Mouse (Mus musculus): ENCODE measurements at regions not wholly inside any gene's neighbourhood (a gene's known extent, or its start where the extent isn't known, plus 50 kb on each side); places are given as distances from the start of the nearest gene placed in this dataset.
A peak's percentile ranks its signal among the peaks of the same experiment; 100 is the strongest.

DNA sequence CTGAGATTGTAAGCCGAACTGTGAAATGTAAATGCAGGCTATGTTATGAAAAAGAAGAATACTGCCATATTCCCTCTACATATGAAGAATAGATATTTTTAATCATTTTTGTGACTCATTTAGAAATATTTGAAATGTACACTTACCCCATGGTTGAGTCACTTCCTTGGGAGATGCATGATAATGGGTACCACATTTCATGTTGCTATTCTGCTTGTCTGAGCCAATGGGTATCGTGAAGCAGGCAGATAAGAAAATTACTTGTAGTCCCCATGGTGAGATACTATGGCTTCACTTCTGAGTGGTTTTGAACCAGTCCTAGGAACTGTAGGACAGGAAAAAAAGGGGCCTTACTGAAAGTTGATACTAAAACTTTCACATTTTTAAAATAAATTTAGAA is 506.2 kb upstream of the Lcorl start:
- ATAC-seq (ENCODE audit: insufficient number of reproducible peaks, insufficient read depth, low FRiP score, low read depth), result no peak
- H3K4me3 ChIP-seq (ENCODE audit: control insufficient read depth in 1 of 2, insufficient read depth in 1 of 2, low read depth in 1 of 2, low read length in 2 of 2), result no peak overlapping the region

DNA sequence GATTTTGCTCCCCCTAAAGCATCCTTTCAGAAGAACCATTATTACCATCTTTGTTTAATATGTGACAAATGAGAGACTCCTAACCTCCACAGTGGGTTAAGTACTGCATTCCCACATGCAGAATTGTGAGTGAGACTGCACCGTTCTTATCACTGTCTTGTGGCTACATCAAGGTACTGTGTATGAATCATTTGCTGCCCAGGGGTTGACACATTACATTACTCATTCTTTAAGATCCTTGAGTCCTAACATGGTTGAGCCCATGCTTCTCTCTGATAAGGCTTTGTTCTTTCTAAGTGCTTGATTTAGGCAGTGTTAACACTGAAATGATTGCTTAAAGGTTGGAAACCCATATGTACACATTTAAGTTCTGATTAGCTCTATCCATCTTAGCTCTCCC is 504.2 kb upstream of the Lcorl start:
- Histone ChIP-seq H3K4me1 (ENCODE audit: control insufficient read depth in 2 of 2, insufficient read depth in 2 of 2, low read length in 2 of 2) (no peaks in the 10 kb centered on the region), H3K4me2 (ENCODE audit: low read length) (no peak overlapping the region), H3K36me3 (ENCODE audit: control insufficient read depth, insufficient read depth, low read length) (no peaks in the 10 kb centered on the region), H3K9ac (ENCODE audit: low read length) (no peak overlapping the region), H3K27me3 (ENCODE audit: control insufficient read depth, insufficient read depth, low read length) (no peaks in the 10 kb centered on the region), H3K4me3 (ENCODE audit: control insufficient read depth in 1 of 2, insufficient read depth in 1 of 2, low read depth in 1 of 2, low read length in 2 of 2) (no peak overlapping the region), H3K9me3 (ENCODE audit: control insufficient read depth, low read length) (no peaks in the 10 kb centered on the region), H3K27ac (replicated peaks in 1 of 2; ENCODE audit: control insufficient read depth in 1 of 2, insufficient read depth in 1 of 2, low read depth in 2 of 2, low read length in 2 of 2) (no peak overlapping the region)
- ATAC-seq (ENCODE audit: insufficient number of reproducible peaks, insufficient read depth, low FRiP score, low read depth), result no peak
- WGBS, result 55% methylated on average over 1 of the region's 1 CpGs

More for the DNA sequence above, 506.2 kb upstream of the Lcorl start:
- H3K4me1 ChIP-seq (ENCODE audit: control insufficient read depth in 2 of 2, insufficient read depth in 2 of 2, low read length in 2 of 2), result no peaks in the 10 kb centered on the region
- no peaks in the 10 kb centered on the region for H3K9me3 ChIP-seq (ENCODE audit: control insufficient read depth, low read length)
- H3K27me3 ChIP-seq (ENCODE audit: control insufficient read depth, insufficient read depth, low read length), result no peaks in the 10 kb centered on the region
- 73% methylated on average over 2 of the region's 2 CpGs for WGBS
- no peaks in the 10 kb centered on the region for H3K36me3 ChIP-seq (ENCODE audit: control insufficient read depth, insufficient read depth, low read length)
- no peak overlapping the region for H3K4me2 ChIP-seq (ENCODE audit: low read length)
- H3K27ac ChIP-seq (replicated peaks in 1 of 2; ENCODE audit: control insufficient read depth in 1 of 2, insufficient read depth in 1 of 2, low read depth in 2 of 2, low read length in 2 of 2), result no peak overlapping the region
- no peak overlapping the region for H3K9ac ChIP-seq (ENCODE audit: low read length)

DNA sequence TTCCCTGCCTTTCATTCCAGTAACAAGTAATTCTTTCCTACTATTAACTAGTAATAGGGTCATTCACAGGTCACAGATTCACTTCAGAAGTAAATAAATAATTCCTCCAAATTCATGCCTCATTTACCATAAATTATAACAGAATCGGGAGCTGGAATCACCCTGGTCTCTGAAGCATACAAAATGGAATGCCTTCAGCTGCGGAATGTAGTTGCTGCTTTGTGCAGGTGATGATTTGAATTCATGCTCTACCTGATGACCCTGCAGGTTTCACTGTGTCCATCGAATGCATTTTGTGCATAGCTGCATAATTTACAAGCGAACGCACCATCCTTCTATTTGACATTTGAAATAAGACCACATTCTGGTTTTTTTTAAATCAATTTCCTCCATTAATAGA is 491.0 kb upstream of the Lcorl start:
- Histone ChIP-seq H3K4me1 (ENCODE audit: control insufficient read depth in 2 of 2, insufficient read depth in 2 of 2, low read length in 2 of 2) (no peaks in the 10 kb centered on the region), H3K27me3 (ENCODE audit: control insufficient read depth, insufficient read depth, low read length) (no peaks in the 10 kb centered on the region), H3K9me3 (ENCODE audit: control insufficient read depth, low read length) (no peaks in the 10 kb centered on the region), H3K4me2 (ENCODE audit: low read length) (no peak overlapping the region), H3K27ac (replicated peaks in 1 of 2; ENCODE audit: control insufficient read depth in 1 of 2, insufficient read depth in 1 of 2, low read depth in 2 of 2, low read length in 2 of 2) (no peak overlapping the region), H3K9ac (ENCODE audit: low read length) (no peak overlapping the region), H3K4me3 (ENCODE audit: control insufficient read depth in 1 of 2, insufficient read depth in 1 of 2, low read depth in 1 of 2, low read length in 2 of 2) (no peak overlapping the region), H3K36me3 (ENCODE audit: control insufficient read depth, insufficient read depth, low read length) (no peaks in the 10 kb centered on the region)
- 86% methylated on average over 5 of the region's 5 CpGs for WGBS
- ATAC-seq (ENCODE audit: insufficient number of reproducible peaks, insufficient read depth, low FRiP score, low read depth), result no peak

DNA sequence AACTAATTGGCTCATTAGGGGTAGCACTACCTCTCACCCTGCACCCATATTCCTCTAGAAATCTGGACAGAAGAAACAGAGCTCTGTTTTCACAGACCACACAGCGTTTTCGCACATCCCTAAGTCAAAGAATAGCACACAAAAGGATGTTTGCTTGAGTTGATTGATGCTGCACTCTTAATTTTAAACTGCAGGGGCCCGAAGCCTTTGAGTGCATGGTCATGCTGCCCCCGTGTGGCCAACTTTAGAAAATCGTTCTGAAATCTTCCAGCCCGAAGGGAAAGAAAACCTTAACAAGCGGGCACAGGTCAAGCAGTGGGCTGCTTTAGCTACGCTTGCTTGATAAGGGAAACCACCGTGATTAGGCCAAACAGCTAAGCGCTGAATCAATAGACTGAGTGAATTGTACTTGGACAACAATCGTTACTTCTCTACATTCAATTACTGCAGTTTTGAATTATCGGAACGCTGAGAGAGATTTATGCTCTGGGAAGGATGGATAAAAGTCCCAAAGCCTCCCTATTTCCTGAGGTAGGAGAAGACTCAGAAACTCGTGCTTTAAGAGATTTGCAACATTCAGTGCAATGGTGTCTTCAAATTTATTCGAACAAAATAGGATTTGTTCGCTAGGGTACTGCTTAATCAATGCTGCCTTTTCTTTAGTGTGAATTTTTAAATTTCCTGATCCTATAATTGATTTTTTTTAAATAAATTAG is 490.1 kb upstream of the Lcorl start:
- WGBS, result 20% methylated on average over 16 of the region's 16 CpGs
- no peak overlapping the region for H3K27ac ChIP-seq (replicated peaks in 1 of 2; ENCODE audit: control insufficient read depth in 1 of 2, insufficient read depth in 1 of 2, low read depth in 2 of 2, low read length in 2 of 2)
- no peak for ATAC-seq (ENCODE audit: insufficient number of reproducible peaks, insufficient read depth, low FRiP score, low read depth)

DNA sequence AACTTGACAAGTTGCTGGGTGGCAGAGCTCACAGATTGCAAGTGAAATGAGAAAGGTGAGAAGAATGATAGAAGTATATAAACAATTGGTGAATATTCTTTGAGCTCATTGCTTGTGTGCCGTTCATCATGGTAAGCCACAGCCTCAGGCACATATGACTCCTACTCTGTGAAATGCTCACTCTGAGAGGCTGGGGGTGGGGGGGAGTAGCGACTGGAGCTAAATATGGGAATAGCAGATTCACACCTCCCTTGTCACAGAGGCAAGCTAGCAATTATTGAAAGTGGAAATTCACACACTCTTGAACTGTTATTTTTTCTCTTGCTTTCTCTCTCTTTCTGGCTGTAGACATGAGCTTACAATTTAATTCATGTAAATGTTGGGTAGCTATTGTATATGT is 481.0 kb upstream of the Lcorl start:
- Histone ChIP-seq H3K27ac (replicated peaks in 1 of 2; ENCODE audit: control insufficient read depth in 1 of 2, insufficient read depth in 1 of 2, low read depth in 2 of 2, low read length in 2 of 2) (no peak overlapping the region), H3K4me2 (ENCODE audit: low read length) (no peak overlapping the region), H3K9ac (ENCODE audit: low read length) (no peak overlapping the region), H3K4me1 (ENCODE audit: control insufficient read depth in 2 of 2, insufficient read depth in 2 of 2, low read length in 2 of 2) (no peaks in the 10 kb centered on the region), H3K9me3 (ENCODE audit: control insufficient read depth, low read length) (no peaks in the 10 kb centered on the region), H3K27me3 (ENCODE audit: control insufficient read depth, insufficient read depth, low read length) (no peaks in the 10 kb centered on the region), H3K4me3 (ENCODE audit: control insufficient read depth in 1 of 2, insufficient read depth in 1 of 2, low read depth in 1 of 2, low read length in 2 of 2) (no peak overlapping the region), H3K36me3 (ENCODE audit: control insufficient read depth, insufficient read depth, low read length) (no peaks in the 10 kb centered on the region)
- 60% methylated on average over 2 of the region's 2 CpGs for WGBS
- ATAC-seq (ENCODE audit: insufficient number of reproducible peaks, insufficient read depth, low FRiP score, low read depth), result no peak

More for the DNA sequence above, 490.1 kb upstream of the Lcorl start:
- Histone ChIP-seq H3K4me3 (ENCODE audit: control insufficient read depth in 1 of 2, insufficient read depth in 1 of 2, low read depth in 1 of 2, low read length in 2 of 2) (no peak overlapping the region), H3K4me1 (ENCODE audit: control insufficient read depth in 2 of 2, insufficient read depth in 2 of 2, low read length in 2 of 2) (no peaks in the 10 kb centered on the region), H3K27me3 (ENCODE audit: control insufficient read depth, insufficient read depth, low read length) (no peaks in the 10 kb centered on the region), H3K36me3 (ENCODE audit: control insufficient read depth, insufficient read depth, low read length) (no peaks in the 10 kb centered on the region), H3K9ac (ENCODE audit: low read length) (no peak overlapping the region), H3K4me2 (ENCODE audit: low read length) (peak overlapping the region; percentile 42), H3K9me3 (ENCODE audit: control insufficient read depth, low read length) (no peaks in the 10 kb centered on the region)

DNA sequence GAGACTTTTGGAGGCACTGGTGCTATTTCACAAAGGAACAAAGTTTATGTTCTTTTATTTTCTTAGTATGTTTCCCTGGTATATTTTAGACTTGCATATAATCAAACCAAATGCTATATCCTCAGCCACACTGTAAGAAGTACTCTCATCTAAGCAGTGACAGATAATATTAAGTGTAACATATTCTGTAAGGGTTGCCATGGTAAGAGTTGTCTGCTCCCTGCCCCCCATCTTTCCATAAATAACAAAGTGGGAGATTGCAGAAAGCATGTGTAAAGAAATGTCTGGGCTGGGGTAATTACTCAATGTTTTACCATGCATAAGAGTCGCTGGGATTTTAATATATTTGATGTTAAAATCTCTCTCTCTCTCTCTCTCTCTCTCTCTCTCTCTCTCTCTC is 473.5 kb upstream of the Lcorl start:
- no peaks in the 10 kb centered on the region for H3K4me1 ChIP-seq (ENCODE audit: control insufficient read depth in 2 of 2, insufficient read depth in 2 of 2, low read length in 2 of 2)
- no peak for ATAC-seq (ENCODE audit: insufficient number of reproducible peaks, insufficient read depth, low FRiP score, low read depth)
- no peaks in the 10 kb centered on the region for H3K36me3 ChIP-seq (ENCODE audit: control insufficient read depth, insufficient read depth, low read length)
- WGBS, result 35% methylated on average over 1 of the region's 1 CpGs
- H3K4me3 ChIP-seq (ENCODE audit: control insufficient read depth in 1 of 2, insufficient read depth in 1 of 2, low read depth in 1 of 2, low read length in 2 of 2), result no peak overlapping the region
- H3K27ac ChIP-seq (replicated peaks in 1 of 2; ENCODE audit: control insufficient read depth in 1 of 2, insufficient read depth in 1 of 2, low read depth in 2 of 2, low read length in 2 of 2), result no peak overlapping the region
- no peak overlapping the region for H3K4me2 ChIP-seq (ENCODE audit: low read length)
- no peaks in the 10 kb centered on the region for H3K27me3 ChIP-seq (ENCODE audit: control insufficient read depth, insufficient read depth, low read length)
- no peaks in the 10 kb centered on the region for H3K9me3 ChIP-seq (ENCODE audit: control insufficient read depth, low read length)
- no peak overlapping the region for H3K9ac ChIP-seq (ENCODE audit: low read length)

All from heart, embryonic 14.5 days (tissue).